Mouse (Mus musculus) stomach, postnatal 0 days (tissue): ENCODE measurements around the gene Cbln1.

Source experiments
- CTCF ChIP-seq: IDR thresholded peaks from 2 replicates; pipeline ENCODE4 v1.5.1; 2016; ENCODE audit warnings: antibody characterized with exemption, low read depth, mild to moderate bottlenecking, moderate library complexity
- EP300 ChIP-seq: optimal IDR thresholded peaks from 2 replicates; pipeline ENCODE3; 2016; ENCODE audit warnings: antibody characterized with exemption

- TF ChIP-seq CTCF (no peak), EP300 (no peak)
These were observed 5.8 kb upstream of the Cbln1 start for GRCm38 (mm10) chr8:87478221-87478620.
